Mouse (Mus musculus) limb, embryonic 15.5 days (tissue): Measurements from ENCODE around the gene Vwa3b. TPM values are rescaled to one million over a fixed set of nuclear protein-coding genes. Genes with fewer than 3 reads are reported as not detected.
"Not testable (repeated sequence)": the region's sequence is repeated elsewhere in the genome, so short reads cannot be mapped to it uniquely, and the experiment has no call there.

ENCODE experiments used
- ATAC-seq: fragments of 200-750 bp; cut with Nextera tagmentation; 2 replicates; pipeline ENCODE4 v1.8.0; 2017; ENCODE audit warnings: low read depth, moderate TSS enrichment; ENCODE audit not compliant: insufficient number of reproducible peaks, low FRiP score, low TSS enrichment
- H3K27ac ChIP-seq: fragments of 300-500 bp; sonication (generic); 2 replicates; pipeline ENCODE4 v1.5.1; 2015; ENCODE audit warnings: moderate library complexity, mild to moderate bottlenecking, inconsistent platforms
- H3K27me3 ChIP-seq: fragments of 300-500 bp; sonication (generic); 2 replicates; pipeline ENCODE4 v1.6.1; 2015; ENCODE audit warnings: inconsistent platforms
- H3K36me3 ChIP-seq: fragments of 300-500 bp; sonication (generic); 2 replicates; pipeline ENCODE4 v1.6.1; 2015; ENCODE audit warnings: inconsistent platforms
- H3K4me1 ChIP-seq: fragments of 300-500 bp; sonication (generic); 2 replicates; pipeline ENCODE4 v1.6.1; 2015; ENCODE audit warnings: inconsistent platforms
- H3K4me2 ChIP-seq: fragments of 300-500 bp; sonication (generic); 2 replicates; pipeline ENCODE4 v1.6.1; 2015; ENCODE audit warnings: mild to moderate bottlenecking, inconsistent platforms
- H3K4me3 ChIP-seq: fragments of 300-500 bp; sonication (generic); 2 replicates; pipeline ENCODE4 v1.5.1; 2015; ENCODE audit warnings: mild to moderate bottlenecking, inconsistent platforms
- H3K9ac ChIP-seq: fragments of 300-500 bp; sonication (generic); 2 replicates; pipeline ENCODE4 v1.6.1; 2015; ENCODE audit warnings: inconsistent platforms
- H3K9me3 ChIP-seq: fragments of 300-500 bp; sonication (generic); 2 replicates; pipeline ENCODE4 v1.6.1; 2016; ENCODE audit warnings: inconsistent platforms
- WGBS: fragments of 180-500 bp; shearing (Covaris S2); methylation state at CpG from one replicate; pipeline ENCODE4 v1.1.7; 2015; 5-methylcytosine and 5-hydroxymethylcytosine counted together
- polyA plus RNA-seq: library from polyadenylated mRNA; unstranded; fragments of >200 nt; fragmentation: Nextera tagmentation; extraction: Ambion mirVana; gene quantifications from 2 replicates; pipeline ENCODE4 v1.2.1, GENCODE M21; 2015

The Vwa3b gene
- polyA plus RNA-seq, 1 experiment from 2014 or later: 1.2 TPM

DNA sequence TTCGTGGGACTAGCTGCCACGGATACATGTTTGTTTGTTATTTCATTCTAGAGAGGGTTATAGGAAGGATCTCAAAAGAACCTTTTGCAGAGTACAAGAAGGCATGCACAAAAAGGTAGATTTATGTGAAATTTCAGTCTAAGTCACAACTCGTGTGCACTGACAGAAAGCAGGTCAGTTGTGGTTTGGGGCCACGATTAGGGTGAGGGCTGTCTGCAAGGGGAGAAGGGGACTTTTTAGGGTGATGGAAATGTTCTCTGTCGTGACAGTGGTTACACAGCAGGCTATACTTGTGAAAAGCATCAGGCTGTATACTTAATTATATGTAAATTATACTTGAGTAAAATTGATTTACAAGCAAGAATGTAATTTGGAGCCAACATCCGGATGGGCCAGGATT is 30.6 kb upstream of the Vwa3b start:
- Histone ChIP-seq H3K27me3 (no peaks in the 10 kb centered on the region), H3K9ac (no peak overlapping the region), H3K9me3 (no peaks in the 10 kb centered on the region), H3K27ac (no peak overlapping the region), H3K4me2 (no peak overlapping the region), H3K36me3 (no peaks in the 10 kb centered on the region), H3K4me1 (no peaks in the 10 kb centered on the region), H3K4me3 (no peak overlapping the region)
- no peak for ATAC-seq
- 55% methylated on average over 6 of the region's 6 CpGs for WGBS

DNA sequence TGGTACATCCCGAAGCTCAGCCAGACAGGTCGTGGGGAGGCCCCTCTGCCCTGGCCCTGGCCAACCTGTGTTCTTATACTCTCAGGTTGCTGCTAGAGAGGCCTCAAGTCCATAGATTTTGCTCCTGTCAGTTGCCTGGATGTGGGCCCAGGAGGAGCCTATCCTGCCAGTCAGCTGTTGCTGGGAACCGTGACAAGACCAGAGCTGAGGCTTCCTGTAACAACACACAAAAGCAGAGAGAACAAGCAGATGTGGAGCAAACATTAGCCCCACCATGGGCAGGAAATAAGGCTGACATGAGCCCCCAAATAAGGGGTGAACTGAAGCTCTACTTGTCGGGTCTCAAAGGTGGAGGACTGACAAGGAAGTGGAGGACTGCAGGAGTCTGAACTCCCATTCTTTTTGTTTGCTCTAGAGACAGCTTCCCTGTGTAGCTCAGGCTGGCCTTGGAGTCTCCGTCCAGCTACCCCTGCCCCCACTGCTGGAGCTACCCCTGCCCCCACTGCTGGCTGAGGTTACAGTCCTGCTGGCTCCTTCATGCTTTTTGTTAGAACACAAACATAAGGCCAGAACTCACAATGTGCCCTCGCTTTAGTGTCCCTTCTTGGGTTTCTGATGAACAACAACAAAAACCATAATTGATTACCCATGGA is 29.7 kb upstream of the Vwa3b start:
- H3K27me3 ChIP-seq: no peaks in the 10 kb centered on the region
- H3K27ac ChIP-seq: no peak overlapping the region
- WGBS: 63% methylated on average over 6 of the region's 6 CpGs
- H3K4me1 ChIP-seq: no peaks in the 10 kb centered on the region
- no peak overlapping the region for H3K4me3 ChIP-seq
- no peak overlapping the region for H3K4me2 ChIP-seq
- H3K36me3 ChIP-seq: no peaks in the 10 kb centered on the region
- H3K9ac ChIP-seq: no peak overlapping the region
- ATAC-seq: no peak
- H3K9me3 ChIP-seq: no peaks in the 10 kb centered on the region

DNA sequence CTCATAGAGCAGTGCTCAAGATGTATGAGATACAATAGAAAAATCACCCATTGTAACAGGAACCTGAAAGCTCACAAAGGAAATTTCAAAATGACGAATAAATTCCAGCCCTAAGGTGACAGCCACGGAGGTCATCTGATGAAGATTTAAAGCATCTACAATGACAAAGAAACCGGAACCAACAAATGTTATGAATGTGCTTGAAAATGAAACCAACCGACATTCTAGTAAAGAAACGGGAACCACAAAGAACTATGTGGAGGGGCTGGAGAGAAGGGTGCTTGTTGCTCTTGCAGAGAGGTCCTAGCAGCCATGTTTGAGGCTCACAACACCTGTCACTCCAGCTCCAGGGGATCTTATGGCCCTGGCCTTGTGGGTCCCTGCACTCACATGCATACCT is 26.1 kb upstream of the Vwa3b start:
- no peaks in the 10 kb centered on the region for H3K4me1 ChIP-seq
- ATAC-seq: no peak
- no peak overlapping the region for H3K4me3 ChIP-seq
- H3K9ac ChIP-seq: no peak overlapping the region
- no peaks in the 10 kb centered on the region for H3K27me3 ChIP-seq
- 72% methylated on average over 5 of the region's 5 CpGs for WGBS
- H3K9me3 ChIP-seq: no peaks in the 10 kb centered on the region
- H3K27ac ChIP-seq: no peak overlapping the region
- H3K36me3 ChIP-seq: no peaks in the 10 kb centered on the region
- H3K4me2 ChIP-seq: no peak overlapping the region

DNA sequence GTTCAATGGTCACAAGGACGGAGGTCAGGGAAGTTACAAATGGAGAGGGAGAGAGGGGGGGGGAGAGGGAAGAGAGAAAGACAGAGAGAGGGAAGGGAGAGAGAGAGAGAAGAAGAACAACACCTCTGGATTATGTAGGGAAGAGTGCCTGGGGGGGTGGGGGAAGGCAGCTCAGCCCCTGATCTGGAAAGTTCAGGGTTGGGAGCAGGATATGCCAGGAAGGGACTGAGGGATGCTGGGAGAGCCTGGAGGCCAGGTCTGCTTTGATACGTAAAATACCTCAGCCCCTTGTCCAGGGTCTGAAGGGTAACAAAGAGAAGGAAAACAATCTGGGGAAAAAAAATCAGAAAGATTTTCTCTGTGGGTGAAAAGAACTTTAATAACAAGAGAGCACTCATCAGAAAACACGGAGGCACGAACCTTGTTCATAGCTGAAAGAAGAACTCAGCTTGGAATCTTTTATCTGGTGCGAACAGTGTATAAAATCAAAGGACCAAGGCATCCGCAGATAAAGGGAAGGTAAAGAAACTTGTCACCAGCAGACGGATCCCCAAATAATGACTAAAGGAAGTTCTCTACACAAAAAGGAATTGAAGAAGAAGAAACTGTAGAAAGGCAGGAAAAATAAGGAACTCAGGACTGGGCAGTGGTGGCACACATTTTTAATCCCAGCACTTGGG is 24.6 kb upstream of the Vwa3b start:
- H3K27me3 ChIP-seq: no peaks in the 10 kb centered on the region
- no peaks in the 10 kb centered on the region for H3K9me3 ChIP-seq
- no peak overlapping the region for H3K4me3 ChIP-seq
- no peaks in the 10 kb centered on the region for H3K36me3 ChIP-seq
- H3K4me2 ChIP-seq: no peak overlapping the region
- H3K9ac ChIP-seq: no peak overlapping the region
- no peak for ATAC-seq
- WGBS: 41% methylated on average over 7 of the region's 7 CpGs
- no peak overlapping the region for H3K27ac ChIP-seq
- no peaks in the 10 kb centered on the region for H3K4me1 ChIP-seq

DNA sequence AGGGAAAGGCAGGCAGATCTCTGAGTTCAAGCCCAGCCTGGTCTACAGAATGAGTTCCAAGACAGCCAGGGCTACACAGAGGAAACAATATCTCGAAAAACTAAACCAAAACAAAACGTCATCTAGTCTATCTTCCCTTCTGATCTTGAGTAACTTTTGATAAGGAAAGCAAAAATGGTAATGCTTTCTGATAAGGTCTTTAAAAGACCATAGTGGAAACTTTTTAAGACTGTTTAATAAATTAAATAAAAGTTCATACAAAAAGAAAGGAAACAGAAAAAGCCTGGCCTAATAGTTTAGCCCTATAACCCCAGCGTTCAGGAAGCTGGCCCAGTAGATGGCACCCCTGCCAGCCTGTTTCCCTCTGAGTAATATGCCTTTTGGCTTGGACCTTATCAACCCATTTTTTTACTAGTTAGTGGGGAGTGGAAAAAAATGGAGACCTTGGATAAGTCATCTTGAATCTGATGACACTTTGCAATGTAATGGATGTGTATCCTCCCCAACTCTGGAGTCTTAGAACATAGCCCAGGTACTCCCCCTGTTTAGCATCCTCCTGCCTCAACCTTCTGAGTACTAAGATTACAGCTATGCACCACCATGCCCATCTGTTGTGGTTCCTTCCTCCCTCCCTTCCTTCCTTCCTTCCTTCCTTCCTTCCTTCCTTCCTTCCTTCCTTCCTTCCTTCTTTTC is 23.9 kb upstream of the Vwa3b start:
- Histone ChIP-seq H3K9me3 (no peaks in the 10 kb centered on the region), H3K4me2 (no peak overlapping the region), H3K36me3 (no peaks in the 10 kb centered on the region), H3K27me3 (no peaks in the 10 kb centered on the region), H3K4me3 (no peak overlapping the region), H3K9ac (no peak overlapping the region), H3K27ac (no peak overlapping the region), H3K4me1 (no peaks in the 10 kb centered on the region)
- no peak for ATAC-seq
- 75% methylated on average over 3 of the region's 3 CpGs for WGBS

DNA sequence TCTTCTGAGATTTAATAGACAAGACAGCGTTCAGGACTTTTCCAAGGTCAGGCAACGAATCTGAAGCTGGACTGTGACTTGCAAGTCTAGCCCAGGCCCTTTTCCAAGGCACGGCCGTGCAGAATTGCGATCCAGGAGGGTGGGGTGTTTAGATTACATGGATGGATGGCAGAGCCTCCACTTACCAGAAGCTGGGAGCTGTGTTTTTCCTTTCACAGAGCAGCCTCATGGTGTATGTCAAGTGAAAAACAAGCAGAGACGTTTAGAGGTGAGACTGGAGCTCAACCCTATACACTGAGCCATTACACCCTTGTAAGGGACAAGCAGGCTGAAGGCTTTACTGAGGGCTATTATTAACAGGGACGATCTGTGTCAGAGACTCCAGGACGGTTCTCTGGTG is 21.9 kb upstream of the Vwa3b start:
- H3K9me3 ChIP-seq: no peaks in the 10 kb centered on the region
- WGBS: 63% methylated on average over 8 of the region's 8 CpGs
- ATAC-seq: no peak
- H3K4me1 ChIP-seq: no peaks in the 10 kb centered on the region
- H3K36me3 ChIP-seq: no peaks in the 10 kb centered on the region
- no peak overlapping the region for H3K9ac ChIP-seq
- no peak overlapping the region for H3K4me3 ChIP-seq
- H3K4me2 ChIP-seq: no peak overlapping the region
- no peaks in the 10 kb centered on the region for H3K27me3 ChIP-seq
- no peak overlapping the region for H3K27ac ChIP-seq

DNA sequence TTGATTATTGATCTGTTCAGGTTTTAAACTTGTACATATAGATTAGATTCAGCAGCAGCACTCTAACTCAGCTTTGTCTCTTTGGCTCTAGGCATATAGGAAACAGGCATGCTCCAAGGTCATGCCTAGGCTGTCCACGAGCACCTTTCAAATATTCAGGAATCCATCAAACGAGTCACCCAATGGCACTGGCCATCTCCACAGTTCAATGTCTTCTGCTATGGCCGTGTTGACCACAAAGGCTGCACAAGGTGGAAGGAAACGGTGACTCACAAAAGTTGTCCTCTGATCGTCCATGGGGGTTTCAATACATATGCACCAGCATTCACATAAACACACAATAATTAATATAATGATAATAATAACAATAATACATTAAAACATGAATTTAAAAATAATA is 21.4 kb upstream of the Vwa3b start:
- Histone ChIP-seq H3K9ac (no peak overlapping the region), H3K4me2 (no peak overlapping the region), H3K36me3 (no peaks in the 10 kb centered on the region), H3K27ac (no peak overlapping the region), H3K4me3 (no peak overlapping the region), H3K9me3 (no peaks in the 10 kb centered on the region), H3K27me3 (no peaks in the 10 kb centered on the region), H3K4me1 (no peaks in the 10 kb centered on the region)
- WGBS: 80% methylated on average over 5 of the region's 5 CpGs
- ATAC-seq: no peak

DNA sequence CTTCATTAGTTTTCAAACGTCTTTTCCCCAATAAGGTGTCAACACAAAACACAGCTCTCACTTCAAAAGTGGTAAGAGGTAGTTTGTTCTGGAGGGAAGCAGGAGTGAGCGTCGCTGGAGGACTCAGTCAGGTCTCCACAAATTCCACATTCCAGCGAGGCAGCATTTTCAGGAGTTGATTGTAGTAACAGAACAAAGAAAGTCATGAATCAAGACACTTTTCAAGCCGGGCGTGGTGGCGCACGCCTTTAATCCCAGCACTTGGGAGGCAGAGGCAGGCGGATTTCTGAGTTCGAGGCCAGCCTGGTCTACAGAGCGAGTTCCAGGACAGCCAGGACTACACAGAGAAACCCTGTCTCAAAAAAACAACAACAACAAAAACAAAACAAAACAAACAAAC is 19.9 kb upstream of the Vwa3b start:
- H3K9me3 ChIP-seq, H3K36me3 ChIP-seq, H3K4me2 ChIP-seq, ATAC-seq, H3K4me3 ChIP-seq, H3K9ac ChIP-seq, H3K27me3 ChIP-seq, H3K27ac ChIP-seq, H3K4me1 ChIP-seq: not testable (repeated sequence)
- 79% methylated on average over 11 of the region's 11 CpGs for WGBS

DNA sequence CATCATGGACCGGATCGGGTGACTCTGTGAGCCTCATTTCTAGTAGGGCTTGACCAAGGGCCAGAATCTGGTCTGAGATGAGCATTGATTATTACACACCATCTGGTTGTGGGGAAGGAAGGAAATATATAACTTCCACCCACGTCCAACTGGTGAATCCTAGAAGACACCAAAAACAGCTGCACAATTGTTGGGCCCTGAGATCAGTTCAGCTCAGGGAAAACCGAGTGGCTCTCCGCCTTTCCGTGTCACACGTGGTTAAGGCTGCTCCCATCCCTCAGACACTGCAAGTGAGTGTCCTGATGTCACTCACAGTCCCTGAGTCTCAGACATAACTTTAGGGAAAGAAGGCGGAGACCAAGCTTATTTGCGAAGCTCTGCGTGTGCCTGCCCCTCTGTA is 16.5 kb upstream of the Vwa3b start:
- Histone ChIP-seq H3K27me3 (no peaks in the 10 kb centered on the region), H3K4me3 (no peak overlapping the region), H3K4me2 (no peak overlapping the region), H3K4me1 (no peaks in the 10 kb centered on the region), H3K36me3 (no peaks in the 10 kb centered on the region), H3K9ac (no peak overlapping the region), H3K27ac (no peak overlapping the region), H3K9me3 (no peaks in the 10 kb centered on the region)
- ATAC-seq: no peak
- WGBS: 67% methylated on average over 10 of the region's 10 CpGs

DNA sequence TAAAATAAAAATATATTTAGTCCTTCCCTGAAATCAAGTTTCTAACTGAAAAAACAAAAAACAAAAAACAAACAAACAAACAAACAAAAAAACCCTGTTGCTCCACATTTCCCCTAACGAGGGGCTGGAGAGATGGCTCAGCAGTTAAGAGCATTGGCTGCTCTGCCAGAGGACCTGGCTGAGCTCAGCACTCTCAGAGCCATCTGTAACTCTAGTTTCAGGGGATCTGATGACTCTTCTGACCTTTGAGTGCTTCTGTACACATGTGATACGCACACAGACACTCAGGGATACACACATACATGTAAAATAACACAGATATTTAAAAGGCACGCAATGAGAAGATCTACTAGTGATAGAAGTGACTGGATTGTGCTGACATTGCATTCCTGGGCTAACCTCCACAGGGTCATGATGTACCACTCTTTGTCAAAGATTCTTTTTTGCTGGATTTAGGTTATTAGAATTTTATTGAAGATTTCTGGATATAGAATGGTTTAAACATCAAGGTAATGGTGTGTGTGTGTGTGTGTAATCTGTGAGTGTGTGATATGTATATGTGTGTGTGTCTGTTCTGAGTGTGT is 14.7 kb upstream of the Vwa3b start:
- no peaks in the 10 kb centered on the region for H3K27me3 ChIP-seq
- 71% methylated on average over 3 of the region's 3 CpGs for WGBS
- H3K9me3 ChIP-seq: no peaks in the 10 kb centered on the region
- H3K36me3 ChIP-seq: no peaks in the 10 kb centered on the region
- H3K4me1 ChIP-seq: no peaks in the 10 kb centered on the region
- ATAC-seq: no peak
- no peak overlapping the region for H3K9ac ChIP-seq
- H3K4me2 ChIP-seq: no peak overlapping the region
- H3K27ac ChIP-seq: no peak overlapping the region
- H3K4me3 ChIP-seq: no peak overlapping the region

DNA sequence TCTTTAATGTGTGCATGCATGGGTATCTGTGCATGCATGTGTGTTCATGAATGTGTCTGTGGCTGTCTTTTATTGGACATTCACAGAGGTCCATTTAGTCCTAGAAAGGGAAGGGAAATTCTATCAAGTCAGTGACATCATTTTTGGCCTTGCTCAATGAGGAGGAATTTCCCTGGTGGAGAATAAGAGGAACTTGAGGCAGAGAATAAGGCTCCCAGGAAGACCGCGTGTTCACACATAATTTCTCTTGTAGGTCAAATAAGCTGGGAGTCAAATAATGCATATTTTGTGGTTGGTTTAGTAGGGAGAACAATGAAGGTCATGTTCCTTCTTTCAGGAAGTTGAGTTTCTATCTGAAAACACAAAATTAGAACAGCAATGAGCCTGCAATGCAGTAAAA is 13.4 kb upstream of the Vwa3b start:
- ATAC-seq: no peak
- no peak overlapping the region for H3K4me2 ChIP-seq
- H3K27me3 ChIP-seq: no peaks in the 10 kb centered on the region
- WGBS: 77% methylated on average over 2 of the region's 2 CpGs
- H3K4me1 ChIP-seq: no peaks in the 10 kb centered on the region
- H3K4me3 ChIP-seq: no peak overlapping the region
- no peak overlapping the region for H3K9ac ChIP-seq
- H3K9me3 ChIP-seq: no peaks in the 10 kb centered on the region
- no peaks in the 10 kb centered on the region for H3K36me3 ChIP-seq
- no peak overlapping the region for H3K27ac ChIP-seq

DNA sequence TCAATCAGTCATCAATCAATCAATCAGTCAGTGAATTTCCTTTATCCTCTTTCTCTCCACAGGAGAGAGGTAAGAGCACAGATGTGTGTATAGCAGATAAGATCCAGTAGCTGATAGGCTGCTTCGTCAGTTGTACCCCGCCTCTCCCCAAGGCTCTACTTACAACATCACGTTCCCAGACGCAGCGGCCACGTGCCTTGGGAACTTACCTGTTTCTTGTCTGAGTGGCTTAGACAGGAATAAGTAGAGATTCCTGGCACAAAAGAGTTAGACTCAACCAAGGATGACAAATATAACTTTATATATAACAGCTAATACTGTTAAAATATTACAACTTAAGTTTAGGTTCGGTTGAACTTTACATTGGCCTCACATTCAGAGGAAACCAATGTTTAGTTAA is 12.7 kb upstream of the Vwa3b start:
- no peak for ATAC-seq
- H3K9ac ChIP-seq: no peak overlapping the region
- no peak overlapping the region for H3K27ac ChIP-seq
- no peaks in the 10 kb centered on the region for H3K4me1 ChIP-seq
- no peaks in the 10 kb centered on the region for H3K27me3 ChIP-seq
- no peak overlapping the region for H3K4me3 ChIP-seq
- H3K9me3 ChIP-seq: no peaks in the 10 kb centered on the region
- 66% methylated on average over 7 of the region's 7 CpGs for WGBS
- H3K36me3 ChIP-seq: no peaks in the 10 kb centered on the region
- no peak overlapping the region for H3K4me2 ChIP-seq
